Mouse (Mus musculus) bone marrow, adult 2 months (tissue): ENCODE data around the gene Cbx7. TPM values are rescaled to one million over a fixed set of nuclear protein-coding genes. Genes with fewer than 3 reads are reported as not detected.

Source experiments
- H3K27ac ChIP-seq: fragments of 200-500 bp; 2 replicates; pipeline ENCODE4 v1.5.1; 2012; ENCODE audit warnings: low read depth, mild to moderate bottlenecking, control low read depth, inconsistent platforms, low read length; ENCODE audit not compliant: control insufficient read depth, poor library complexity, insufficient read depth
- H3K4me1 ChIP-seq: fragments of 200-500 bp; 2 replicates; pipeline ENCODE4 v1.6.1; 2011; ENCODE audit warnings: low read length; ENCODE audit not compliant: control insufficient read depth, insufficient read depth
- H3K4me3 ChIP-seq: fragments of 200-500 bp; replicated peaks from 2 replicates; pipeline ENCODE3; 2011; ENCODE audit warnings: mild to moderate bottlenecking, low read depth, low read length, control low read depth; ENCODE audit not compliant: control insufficient read depth
- CTCF ChIP-seq: fragments of 200-500 bp; IDR thresholded peaks from 2 replicates; pipeline ENCODE4 v1.5.1; 2011; ENCODE audit warnings: low read length, control low read depth; ENCODE audit not compliant: control insufficient read depth, insufficient read depth
- POLR2A ChIP-seq: fragments of 200-500 bp; IDR thresholded peaks from 2 replicates; pipeline ENCODE4 v1.6.1; 2011; ENCODE audit warnings: low read depth, mild to moderate bottlenecking, control low read depth, low read length, borderline replicate concordance; ENCODE audit not compliant: control insufficient read depth
- WGBS: fragments of 180-500 bp; shearing (Covaris S2); methylation state at CpG from one replicate; pipeline ENCODE4 v1.1.7; 2018; 5-methylcytosine and 5-hydroxymethylcytosine counted together
- polyA plus RNA-seq: library from polyadenylated mRNA; stranded (reverse); fragments of >200 nt; gene quantifications from 2 replicates; pipeline ENCODE4 v1.2.4, GENCODE M21; 2011; ENCODE audit warnings: low replicate concordance; ENCODE audit not compliant: missing spikeins, insufficient read depth, insufficient read length

Gene Cbx7
- polyA plus RNA-seq, 1 experiment: 22.5 TPM

DNA sequence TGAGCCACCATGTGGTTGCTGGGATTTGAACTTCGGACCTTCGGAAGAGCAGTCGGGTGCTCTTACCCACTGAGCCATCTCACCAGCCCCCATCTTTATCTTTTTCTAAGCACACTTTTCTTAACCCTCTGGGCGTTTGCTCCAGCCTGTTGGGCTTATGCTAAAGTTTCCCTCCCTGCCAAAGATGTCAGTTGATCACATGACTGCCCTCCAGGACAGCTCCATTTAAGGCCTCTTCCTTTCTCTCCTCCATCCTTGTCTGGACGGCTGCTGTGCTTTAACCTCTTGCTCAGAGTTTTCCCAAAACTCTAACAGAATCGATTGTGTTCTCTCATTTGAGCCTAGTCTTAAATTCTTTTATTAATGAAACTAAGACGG lies 34.6 kb downstream of the Cbx7 start:
- TF ChIP-seq POLR2A (no peak), CTCF (no peak)
- H3K27ac ChIP-seq: no peak overlapping the region
- H3K4me3 ChIP-seq: no peak overlapping the region
- 75% methylated on average over 7 of the region's 7 CpGs for WGBS
- no peaks in the 10 kb centered on the region; the same call in 1 of the 2 replicates for H3K4me1 ChIP-seq

DNA sequence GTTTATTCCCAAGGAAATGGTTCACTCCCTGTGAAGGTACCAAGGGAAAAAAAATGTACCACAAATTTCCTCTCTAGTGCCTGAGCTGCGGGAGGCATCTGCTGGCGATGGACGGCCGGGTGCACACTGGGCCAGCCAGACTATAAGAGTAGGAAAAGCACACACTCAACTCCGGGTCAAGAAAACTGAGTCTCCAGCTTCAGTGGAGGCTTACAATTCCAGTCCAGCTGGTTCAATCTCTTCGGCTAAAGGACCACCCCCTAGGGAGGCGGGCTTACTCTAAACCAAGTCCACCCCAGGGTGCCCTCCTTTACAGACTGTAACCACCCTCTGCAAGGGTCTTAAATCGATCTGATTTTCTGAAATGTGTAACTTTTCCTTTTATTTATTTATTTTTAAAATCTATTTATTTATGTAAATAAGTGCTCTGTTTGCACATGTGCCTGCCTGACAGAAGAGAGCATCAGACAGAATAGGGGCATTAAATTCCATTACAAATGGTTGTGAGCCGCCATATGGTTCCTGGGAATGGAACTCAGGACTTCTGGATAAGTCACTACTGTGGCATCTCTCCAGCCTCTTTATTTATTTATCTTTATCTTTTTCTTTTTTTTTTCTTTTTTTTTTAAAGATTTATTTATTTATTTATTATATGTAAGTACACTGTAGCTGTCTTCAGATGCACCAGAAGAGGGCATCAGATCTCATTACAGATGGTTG lies 35.1 kb downstream of the Cbx7 start:
- Histone ChIP-seq H3K4me3 (no peak overlapping the region), H3K27ac (no peak overlapping the region), H3K4me1 (no peaks in the 10 kb centered on the region; the same call in 1 of the 2 replicates)
- WGBS: 58% methylated on average over 9 of the region's 9 CpGs
- no peak for TF ChIP-seq POLR2A
- no peak for TF ChIP-seq CTCF

DNA sequence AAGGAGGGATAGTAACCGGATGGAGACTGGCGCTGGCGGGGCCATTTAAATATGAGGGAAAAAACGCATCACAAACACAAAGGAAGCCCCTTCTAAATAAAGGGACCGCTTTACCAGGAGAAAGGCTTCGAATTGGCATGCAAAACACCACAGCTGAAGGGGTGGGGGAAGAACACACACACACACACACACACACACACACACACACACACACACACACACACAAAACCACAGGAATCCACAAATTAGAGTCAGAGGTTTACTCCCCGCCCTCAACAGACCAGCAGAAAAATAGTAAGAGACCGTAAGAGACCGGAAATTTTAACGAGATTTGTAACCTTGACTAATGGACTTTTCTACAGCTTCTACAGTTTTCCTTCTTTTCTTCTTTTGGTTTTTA lies 36.1 kb downstream of the Cbx7 start:
- 1% methylated on average over 10 of the region's 10 CpGs for WGBS
- Histone ChIP-seq H3K4me3 (no peak overlapping the region), H3K4me1 (no peaks in the 10 kb centered on the region; the same call in 1 of the 2 replicates), H3K27ac (no peak overlapping the region)
- TF ChIP-seq POLR2A: no peak
- TF ChIP-seq CTCF: no peak

DNA sequence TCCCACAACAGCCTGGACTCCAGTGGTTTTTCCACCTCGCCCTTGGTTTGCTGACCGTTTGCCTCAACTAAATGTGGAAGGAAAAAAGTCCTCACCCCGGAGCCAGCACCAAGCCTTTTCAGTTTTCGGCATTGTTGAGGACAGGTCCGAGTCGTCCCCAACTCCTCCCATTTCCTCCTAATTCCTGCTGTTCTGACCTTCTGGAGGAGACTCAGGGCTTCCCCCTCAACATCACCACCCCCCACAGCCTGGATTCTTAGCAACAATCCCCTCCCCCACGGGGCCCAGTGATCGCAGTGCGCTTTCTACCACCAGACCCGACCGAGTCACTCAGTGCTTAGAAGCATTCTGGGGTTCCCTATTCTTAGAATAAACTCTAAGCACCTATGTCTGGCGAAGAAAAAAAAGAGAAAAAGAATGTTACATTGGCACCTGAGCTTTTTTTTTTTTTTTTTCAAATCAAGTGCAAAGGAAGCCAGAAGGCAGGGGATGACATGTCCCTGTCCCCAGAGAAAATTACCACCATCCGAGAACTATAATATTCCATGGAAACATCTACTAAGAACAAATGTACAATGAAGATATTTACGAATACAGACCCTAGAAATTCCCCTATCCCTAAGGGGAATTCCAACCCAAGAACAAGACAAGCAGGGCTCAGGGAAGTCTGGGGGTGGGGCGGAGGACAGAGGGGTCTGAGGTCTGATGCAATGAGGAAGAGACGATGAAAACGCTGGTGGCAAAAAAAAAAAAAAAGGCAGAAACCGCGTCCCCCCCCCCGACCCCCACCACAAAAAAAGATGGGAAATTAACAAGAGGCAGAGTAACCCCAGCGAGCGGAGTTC lies 37.0 kb downstream of the Cbx7 start:
- H3K4me1 ChIP-seq: no peaks in the 10 kb centered on the region; the same call in 1 of the 2 replicates
- H3K4me3 ChIP-seq: no peak overlapping the region
- no peak overlapping the region for H3K27ac ChIP-seq
- no peak for TF ChIP-seq CTCF
- TF ChIP-seq POLR2A: no peak
- 2% methylated on average over 22 of the region's 22 CpGs for WGBS

DNA sequence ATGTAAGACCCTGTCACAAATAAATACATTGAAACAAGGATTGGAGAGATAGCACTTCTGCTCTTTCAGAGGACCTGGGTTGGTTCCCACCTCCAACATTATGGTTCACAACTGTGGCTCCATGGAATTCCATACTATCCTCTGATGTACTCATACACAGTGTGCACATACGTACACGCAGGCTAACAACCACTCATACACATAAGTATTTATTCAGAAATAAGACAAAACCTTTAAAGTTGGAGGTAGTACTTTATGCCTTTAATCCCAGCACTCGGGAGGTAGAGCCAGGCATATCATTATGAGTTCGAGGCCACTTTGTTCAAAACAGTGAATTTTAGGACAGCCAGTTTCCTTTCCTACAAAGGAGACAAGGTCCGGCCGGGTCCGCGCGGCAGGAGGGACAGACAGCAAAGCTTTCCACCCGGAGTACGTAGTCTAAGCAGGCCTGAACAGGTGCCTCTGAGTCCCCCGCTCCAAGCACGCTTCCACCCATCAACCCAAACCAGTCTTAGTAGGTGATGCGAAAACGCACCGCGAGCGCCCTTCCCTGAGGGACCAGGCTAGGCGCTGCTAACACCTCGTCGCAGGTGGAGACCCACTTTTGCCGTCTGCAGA lies 37.8 kb downstream of the Cbx7 start:
- Histone ChIP-seq H3K4me1 (no peaks in the 10 kb centered on the region; the same call in 1 of the 2 replicates), H3K4me3 (no peak overlapping the region), H3K27ac (no peak overlapping the region)
- TF ChIP-seq POLR2A (no peak), CTCF (no peak)
- 26% methylated on average over 22 of the region's 22 CpGs for WGBS

DNA sequence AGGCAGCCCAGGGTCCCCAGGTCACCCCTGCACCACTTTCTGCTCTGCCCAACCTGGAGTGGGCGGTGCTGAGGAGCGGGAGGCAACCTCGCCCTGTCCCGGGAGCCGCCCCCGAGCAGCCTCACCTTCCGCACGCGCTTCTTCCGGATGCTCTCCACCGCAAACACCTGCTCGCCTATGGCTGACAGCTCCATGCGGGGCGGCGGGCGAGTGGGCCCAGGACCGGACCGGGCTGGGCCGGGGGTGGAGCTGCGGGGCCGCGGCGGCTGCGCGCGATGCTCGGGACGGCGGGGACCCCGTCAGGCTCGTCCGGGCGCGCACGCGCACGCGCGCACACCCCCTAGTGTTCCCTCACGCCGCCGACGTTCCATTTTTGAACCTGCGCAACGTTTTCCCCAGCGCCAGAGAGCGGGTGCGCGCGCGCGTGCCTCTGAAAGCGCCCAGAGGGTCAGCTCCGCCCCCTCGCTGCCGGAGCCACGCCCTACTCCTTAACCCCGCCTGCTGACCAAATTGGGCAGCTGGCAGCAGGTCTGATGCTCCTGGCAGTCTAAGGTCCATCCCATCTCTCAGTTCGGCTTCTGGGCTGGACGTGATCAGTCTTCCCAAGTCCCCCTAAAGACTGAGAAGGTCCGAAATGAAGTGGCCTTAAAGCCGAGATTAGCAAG lies 38.5 kb downstream of the Cbx7 start:
- Histone ChIP-seq H3K4me3 (peak overlapping the region; percentile 78), H3K4me1 (no peaks in the 10 kb centered on the region; the same call in 1 of the 2 replicates), H3K27ac (peak overlapping the region; percentile 91)
- TF ChIP-seq CTCF: no peak
- TF ChIP-seq POLR2A: no peak
- under 1% methylated on average over 62 of the region's 62 CpGs for WGBS

DNA sequence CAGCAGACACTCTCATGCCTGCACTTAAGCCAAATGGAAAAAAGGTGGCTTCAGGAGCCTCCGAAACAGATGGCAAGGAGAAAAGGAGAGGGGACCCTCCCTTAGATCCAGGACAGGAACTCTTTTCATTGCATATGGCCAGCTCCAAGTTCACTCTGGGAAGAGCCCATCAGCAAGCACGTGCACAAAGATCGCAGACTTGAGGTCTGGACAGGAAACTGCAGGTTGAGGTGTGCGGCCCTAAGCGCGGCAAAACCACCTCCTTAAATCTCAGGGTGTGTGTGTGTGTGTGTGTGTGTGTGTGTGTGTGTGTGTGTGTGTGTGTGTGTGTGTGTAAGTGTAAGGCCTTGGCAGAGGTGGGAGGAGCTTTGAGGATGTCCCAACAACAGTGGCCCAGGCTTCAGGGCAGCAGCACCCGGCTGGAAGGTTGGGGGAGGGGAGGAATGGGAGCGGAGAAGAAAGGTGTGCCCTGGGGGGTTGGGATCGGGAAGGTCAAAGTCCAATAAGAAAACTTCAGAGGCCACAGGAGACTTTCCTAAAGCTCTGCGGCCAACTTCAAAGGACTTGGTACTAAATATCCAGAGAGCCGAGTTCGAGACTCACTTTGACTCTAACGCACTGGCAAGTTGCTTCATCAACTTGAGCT lies 39.3 kb downstream of the Cbx7 start:
- WGBS: 39% methylated on average over 13 of the region's 13 CpGs
- Histone ChIP-seq H3K4me1 (no peaks in the 10 kb centered on the region; the same call in 1 of the 2 replicates), H3K27ac (peak overlapping the region; percentile 91), H3K4me3 (peak overlapping the region; percentile 78)
- TF ChIP-seq CTCF (no peak), POLR2A (no peak)
